Mouse (Mus musculus): ENCODE measurements around the gene Tex22. TPM values are rescaled to one million over a fixed set of nuclear protein-coding genes. Genes with fewer than 3 reads are reported as not detected.

Tex22 gene
- polyA plus RNA-seq, 1 experiment from 2014 or later, result not detected

DNA sequence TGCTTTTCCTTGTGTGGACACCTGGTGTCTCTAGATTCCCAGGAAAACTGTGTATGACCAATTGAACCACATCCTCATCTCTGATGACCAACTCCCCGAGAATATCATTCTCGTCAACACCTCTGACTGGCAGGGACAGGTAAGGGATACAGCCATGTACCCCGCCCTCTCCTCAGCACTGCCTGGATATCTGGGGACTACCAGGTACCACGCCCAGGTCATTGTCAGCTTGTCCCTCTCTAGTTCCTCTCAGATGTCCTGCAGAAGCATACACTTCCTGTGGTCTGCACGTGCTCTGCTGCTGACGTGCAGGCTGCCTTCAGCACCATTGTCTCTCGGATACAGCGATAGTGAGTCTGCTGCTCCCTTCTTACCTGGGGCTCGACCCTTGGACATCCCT lies 12.7 kb upstream of the Tex22 start:
- Histone ChIP-seq H3K36me3 (peaks cover 90% of the 10 kb centered on the region), H3K9ac (no peak overlapping the region)
- no peak for ATAC-seq

DNA sequence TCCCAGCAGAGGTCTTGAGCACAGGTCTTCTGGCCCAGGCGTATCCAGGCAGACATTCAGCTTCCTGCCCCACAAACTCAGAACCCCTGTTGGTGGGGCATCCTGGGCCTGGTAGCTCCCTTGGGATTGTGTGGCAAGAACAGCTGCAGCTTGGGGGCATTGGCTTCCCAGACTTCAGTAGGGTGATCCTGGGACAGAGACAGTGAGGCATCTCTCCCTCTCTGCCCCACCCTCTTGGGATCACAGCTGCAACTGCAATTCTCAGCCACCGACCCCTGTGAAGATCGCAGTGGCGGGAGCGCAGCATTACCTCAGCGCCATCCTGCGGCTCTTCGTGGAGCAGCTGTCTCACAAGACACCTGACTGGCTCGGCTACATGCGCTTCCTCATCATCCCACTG lies 12.1 kb upstream of the Tex22 start:
- ATAC-seq, result no peak
- peaks cover 84% of the 10 kb centered on the region for H3K36me3 ChIP-seq
- no peak overlapping the region for H3K9ac ChIP-seq
- H3K4me2 ChIP-seq, result no peak overlapping the region
- H3K4me3 ChIP-seq, result no peak overlapping the region
- H3K27ac ChIP-seq, result no peak overlapping the region
- no peaks in the 10 kb centered on the region for H3K27me3 ChIP-seq (replicated peaks)
- H3K9me3 ChIP-seq (replicated peaks), result no peaks in the 10 kb centered on the region
- WGBS (ENCODE audit: insufficient replicate concordance), result 83% methylated on average over 10 of the region's 10 CpGs
- H3K4me1 ChIP-seq, result peaks cover 33% of the 10 kb centered on the region

More for the DNA sequence above, 12.7 kb upstream of the Tex22 start:
- 76% methylated on average over 9 of the region's 9 CpGs for WGBS (ENCODE audit: insufficient replicate concordance)
- Histone ChIP-seq H3K4me3 (no peak overlapping the region), H3K9me3 (replicated peaks) (no peaks in the 10 kb centered on the region), H3K27ac (no peak overlapping the region), H3K4me2 (no peak overlapping the region), H3K27me3 (replicated peaks) (no peaks in the 10 kb centered on the region), H3K4me1 (peaks cover 33% of the 10 kb centered on the region)

DNA sequence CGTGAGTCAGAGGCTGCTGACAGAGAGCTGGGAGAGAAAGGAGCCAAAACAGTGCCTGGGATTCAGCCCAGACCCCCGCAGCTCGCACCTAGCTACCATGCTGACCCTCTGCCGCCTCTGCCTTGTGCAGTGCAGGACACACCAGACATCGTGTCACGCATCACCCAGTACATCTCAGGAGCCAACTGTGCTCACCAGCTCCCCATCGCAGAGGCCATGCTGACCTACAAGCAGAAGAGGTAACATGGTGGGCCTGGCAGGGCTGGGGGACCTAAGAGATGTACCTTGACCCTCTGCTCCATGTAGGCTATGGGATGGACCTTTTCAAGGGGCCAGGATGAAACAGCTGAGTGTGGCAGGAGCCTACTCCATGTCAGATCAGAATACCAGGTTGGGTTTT lies 10.6 kb upstream of the Tex22 start:
- Histone ChIP-seq H3K27me3 (replicated peaks) (no peaks in the 10 kb centered on the region), H3K9ac (no peak overlapping the region), H3K4me3 (no peak overlapping the region), H3K4me1 (peaks cover 32% of the 10 kb centered on the region), H3K36me3 (peaks cover 75% of the 10 kb centered on the region), H3K9me3 (replicated peaks) (no peaks in the 10 kb centered on the region), H3K27ac (no peak overlapping the region), H3K4me2 (no peak overlapping the region)
- ATAC-seq, result no peak
- 85% methylated on average over 7 of the region's 7 CpGs for WGBS (ENCODE audit: insufficient replicate concordance)

DNA sequence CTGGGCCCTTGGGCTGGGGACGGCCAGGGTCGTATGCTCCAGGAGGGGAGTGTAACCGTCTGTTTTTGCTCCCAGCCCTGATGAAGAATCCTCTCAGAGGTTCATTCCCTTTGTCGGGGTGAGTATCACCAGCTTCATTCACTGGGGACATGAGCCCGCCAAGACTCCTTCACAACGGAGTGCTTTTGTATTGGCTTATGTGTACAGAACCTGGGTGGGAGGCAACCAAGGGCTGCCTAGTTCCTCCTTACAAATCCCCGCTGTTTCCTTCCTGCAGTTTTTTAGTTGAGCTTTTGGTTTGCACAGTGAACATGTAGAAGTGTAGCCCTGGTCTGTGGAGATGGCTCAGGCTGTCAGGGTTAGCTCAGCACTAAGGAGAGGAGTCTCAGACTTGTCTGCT lies 6.3 kb upstream of the Tex22 start:
- H3K36me3 ChIP-seq, result peaks cover 64% of the 10 kb centered on the region
- peaks cover under 1% of the 10 kb centered on the region for H3K4me1 ChIP-seq
- H3K9ac ChIP-seq, result no peak overlapping the region
- 72% methylated on average over 7 of the region's 7 CpGs for WGBS (ENCODE audit: insufficient replicate concordance)
- H3K27ac ChIP-seq, result no peak overlapping the region
- no peak overlapping the region for H3K4me3 ChIP-seq
- no peak overlapping the region for H3K4me2 ChIP-seq
- H3K9me3 ChIP-seq (replicated peaks), result no peaks in the 10 kb centered on the region
- no peak for ATAC-seq
- H3K27me3 ChIP-seq (replicated peaks), result no peaks in the 10 kb centered on the region

DNA sequence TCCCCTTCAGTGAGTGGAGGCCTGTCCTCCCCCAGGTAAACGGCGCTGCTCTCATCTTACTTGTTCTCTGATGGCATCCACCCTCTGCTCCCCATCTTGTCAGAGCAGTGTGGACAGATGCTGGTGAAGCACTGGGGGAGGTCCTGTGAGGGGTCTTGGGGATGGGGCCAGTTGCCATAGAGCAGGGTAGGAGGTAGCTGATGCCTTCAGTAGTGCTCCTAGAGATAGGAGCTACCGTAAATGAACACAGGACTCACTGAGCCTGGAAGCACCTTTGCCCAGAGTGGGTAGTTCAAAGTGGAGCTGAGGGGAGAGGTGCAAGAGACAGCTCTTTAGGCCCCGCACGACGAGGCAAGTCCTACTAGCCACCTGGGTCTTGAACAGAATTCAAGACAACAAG lies 4.9 kb upstream of the Tex22 start:
- 83% methylated on average over 6 of the region's 6 CpGs for WGBS (ENCODE audit: insufficient replicate concordance)
- Histone ChIP-seq H3K4me2 (no peak overlapping the region), H3K4me1 (peaks cover 15% of the 10 kb centered on the region), H3K4me3 (no peak overlapping the region), H3K36me3 (peaks cover 52% of the 10 kb centered on the region), H3K27ac (no peak overlapping the region), H3K9me3 (replicated peaks) (no peaks in the 10 kb centered on the region), H3K9ac (no peak overlapping the region), H3K27me3 (replicated peaks) (no peaks in the 10 kb centered on the region)
- ATAC-seq, result no peak

DNA sequence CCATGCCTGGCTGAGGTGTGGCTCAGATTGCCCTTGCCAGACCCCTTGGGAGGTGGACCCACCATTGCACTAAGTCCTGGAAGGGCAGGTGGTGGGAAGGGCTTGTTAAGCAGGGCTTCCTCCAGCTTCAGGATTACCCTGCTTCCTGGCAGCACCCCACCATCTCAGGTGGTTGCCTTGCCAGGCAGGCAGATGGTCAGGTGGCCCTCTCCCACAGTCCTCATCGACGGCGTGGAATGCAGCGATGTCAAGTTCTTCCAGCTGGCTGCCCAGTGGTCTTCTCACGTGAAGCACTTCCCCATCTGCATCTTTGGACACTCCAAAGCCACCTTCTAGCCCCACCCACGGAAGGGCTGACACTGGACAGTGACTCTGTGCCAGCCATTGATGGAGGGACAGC lies 3.0 kb upstream of the Tex22 start:
- peaks cover 38% of the 10 kb centered on the region for H3K36me3 ChIP-seq
- no peak overlapping the region for H3K27ac ChIP-seq
- H3K27me3 ChIP-seq (replicated peaks), result no peaks in the 10 kb centered on the region
- H3K9me3 ChIP-seq (replicated peaks), result no peaks in the 10 kb centered on the region
- H3K4me2 ChIP-seq, result no peak overlapping the region
- H3K4me1 ChIP-seq, result peaks cover 27% of the 10 kb centered on the region
- 81% methylated on average over 6 of the region's 6 CpGs for WGBS (ENCODE audit: insufficient replicate concordance)
- ATAC-seq, result no peak
- no peak overlapping the region for H3K9ac ChIP-seq
- H3K4me3 ChIP-seq, result no peak overlapping the region

DNA sequence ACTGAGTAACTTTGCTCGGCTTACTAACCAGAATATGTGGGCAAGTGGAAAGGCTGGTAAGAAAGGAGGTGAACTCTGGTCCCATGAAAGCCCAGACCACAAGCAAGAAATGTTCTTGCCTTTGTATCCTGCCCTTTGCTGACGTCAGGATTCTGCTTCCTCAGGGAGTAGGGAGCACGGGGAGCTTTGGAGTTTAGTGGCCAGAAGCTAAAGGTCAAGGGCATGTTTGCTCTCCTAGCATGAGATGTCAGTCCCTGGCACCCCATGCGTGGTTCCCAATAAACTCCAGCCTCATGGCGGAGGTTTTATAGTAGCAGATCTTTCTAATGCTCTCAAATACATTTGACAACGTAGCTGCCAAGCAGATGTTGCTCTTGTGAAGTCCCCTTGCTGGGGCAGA lies 2.5 kb upstream of the Tex22 start:
- Histone ChIP-seq H3K4me2 (no peak overlapping the region), H3K9ac (no peak overlapping the region), H3K9me3 (replicated peaks) (no peaks in the 10 kb centered on the region), H3K27ac (no peak overlapping the region), H3K4me3 (no peak overlapping the region), H3K4me1 (peaks cover 27% of the 10 kb centered on the region), H3K27me3 (replicated peaks) (no peaks in the 10 kb centered on the region), H3K36me3 (peaks cover 38% of the 10 kb centered on the region)
- 68% methylated on average over 6 of the region's 6 CpGs for WGBS (ENCODE audit: insufficient replicate concordance)
- no peak for ATAC-seq

DNA sequence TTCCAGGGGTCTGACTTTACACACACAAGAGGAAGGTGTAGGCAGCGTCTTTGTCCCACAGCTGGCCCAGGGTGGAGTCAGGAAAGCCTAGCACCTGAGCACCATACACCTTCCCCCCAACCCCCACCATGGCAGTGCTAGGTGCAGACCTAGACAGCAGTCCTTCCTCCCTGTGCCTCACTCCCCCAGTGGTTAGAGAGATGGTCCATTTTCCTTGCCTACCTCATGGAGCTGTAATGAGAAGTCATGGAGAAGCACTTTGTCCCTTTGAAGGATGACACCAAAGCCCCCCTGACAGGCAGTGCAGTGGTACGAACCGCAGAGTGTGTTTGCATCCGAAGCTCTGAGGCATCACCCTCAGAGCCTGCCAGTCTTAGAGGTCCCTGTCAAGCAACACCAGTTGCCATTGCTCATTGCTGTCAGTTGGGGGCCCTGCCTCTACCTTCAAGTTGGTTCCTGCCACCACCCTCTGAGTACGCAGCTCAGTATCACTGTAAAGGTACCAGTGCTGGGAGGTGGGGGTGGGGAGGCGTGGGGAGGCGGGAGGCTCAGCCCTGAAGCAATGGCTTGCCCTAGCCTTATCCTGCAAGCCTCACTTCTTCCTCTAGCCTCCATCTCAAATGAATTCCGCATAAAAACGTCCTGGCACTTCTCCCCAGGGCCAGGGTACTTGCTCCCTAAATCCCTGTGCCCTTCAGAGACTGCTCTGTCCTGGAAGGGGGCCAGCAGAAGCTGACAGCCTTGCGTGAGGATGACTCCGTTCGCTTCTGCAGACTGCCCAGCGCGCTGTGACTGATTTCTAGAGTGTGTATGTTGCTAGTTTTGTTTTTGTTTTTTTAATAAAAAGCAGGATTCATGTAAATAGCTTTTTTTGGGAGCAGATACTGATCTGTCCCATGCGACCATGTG lies 628 bp upstream of the Tex22 start:
- peak; percentile 39 for ATAC-seq
- H3K9ac ChIP-seq, result peak overlapping the region; percentile 69
- peak overlapping the region; percentile 93 for H3K4me2 ChIP-seq
- H3K27me3 ChIP-seq (replicated peaks), result no peaks in the 10 kb centered on the region
- peak overlapping the region; percentile 73; the same call in 1 of the 2 replicates for H3K27ac ChIP-seq
- H3K9me3 ChIP-seq (replicated peaks), result no peaks in the 10 kb centered on the region
- H3K36me3 ChIP-seq, result peaks cover 32% of the 10 kb centered on the region
- H3K4me3 ChIP-seq, result peak overlapping the region; percentile 58
- H3K4me1 ChIP-seq, result peaks cover 27% of the 10 kb centered on the region
- 14% methylated on average over 15 of the region's 15 CpGs for WGBS (ENCODE audit: insufficient replicate concordance)

DNA sequence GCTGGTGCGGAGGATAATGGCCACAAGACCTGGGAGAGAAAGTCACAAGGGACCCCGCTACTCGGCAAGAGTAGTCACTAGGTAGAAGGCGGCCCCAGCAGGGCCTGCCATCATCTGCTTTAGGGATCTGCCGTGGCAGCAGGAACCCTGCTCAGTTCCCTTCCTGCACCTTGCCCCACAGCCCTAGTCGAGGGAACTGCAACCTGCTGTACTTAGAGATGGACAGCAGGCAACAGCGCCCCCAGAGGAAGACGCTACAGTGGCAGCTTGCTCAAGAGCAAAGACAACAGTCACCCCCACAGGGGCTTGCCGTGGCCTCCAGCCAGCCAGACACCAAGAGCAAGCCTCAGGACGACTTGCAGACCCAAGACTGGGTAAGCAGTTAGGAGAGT lies 757 bp downstream of the Tex22 start:
- 0 out of 2 replicates have a peak, but pooled peaks cover 3% of the 10 kb centered on the region for H3K27me3 ChIP-seq (replicated peaks)
- peak; percentile 80 for ATAC-seq
- H3K9me3 ChIP-seq (replicated peaks), result no peaks in the 10 kb centered on the region
- peak overlapping the region; percentile 93 for H3K4me2 ChIP-seq
- 5% methylated on average over 10 of the region's 10 CpGs for WGBS (ENCODE audit: insufficient replicate concordance)
- H3K27ac ChIP-seq, result peak overlapping the region; percentile 73
- H3K4me3 ChIP-seq, result peak overlapping the region; percentile 58
- H3K4me1 ChIP-seq, result peaks cover 27% of the 10 kb centered on the region
- peak overlapping the region; percentile 69 for H3K9ac ChIP-seq
- H3K36me3 ChIP-seq, result peaks cover 19% of the 10 kb centered on the region

DNA sequence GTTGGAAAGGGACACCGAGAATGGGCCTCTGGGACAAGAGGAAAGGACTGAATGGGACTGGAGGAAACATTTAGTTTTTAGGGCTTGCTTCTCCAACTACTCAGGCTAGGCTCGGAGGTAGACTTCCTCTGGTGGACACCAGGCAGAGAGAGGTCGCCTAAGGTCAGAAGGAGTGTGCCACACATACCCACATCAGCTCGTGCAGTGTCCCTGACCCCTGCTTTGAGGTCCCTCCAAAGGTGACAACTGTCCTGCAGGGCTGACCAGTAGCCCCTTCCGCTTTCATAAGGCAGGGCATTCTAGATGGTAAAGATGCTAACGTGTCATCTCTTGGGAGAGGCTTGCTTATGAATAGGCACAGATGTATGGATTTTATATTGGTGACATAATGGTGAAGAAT lies 1.2 kb downstream of the Tex22 start:
- no peak for ATAC-seq
- no peaks in the 10 kb centered on the region for H3K9me3 ChIP-seq (replicated peaks)
- H3K4me3 ChIP-seq, result peak overlapping the region; percentile 58; the same call in 1 of the 2 replicates
- H3K27ac ChIP-seq, result peak overlapping the region; percentile 73
- H3K9ac ChIP-seq, result peak overlapping the region; percentile 27; the same call in 1 of the 2 replicates
- H3K4me1 ChIP-seq, result peaks cover 27% of the 10 kb centered on the region
- H3K36me3 ChIP-seq, result peaks cover 15% of the 10 kb centered on the region
- WGBS (ENCODE audit: insufficient replicate concordance), result 43% methylated on average over 6 of the region's 6 CpGs
- peak overlapping the region; percentile 93 for H3K4me2 ChIP-seq
- H3K27me3 ChIP-seq (replicated peaks), result peaks cover 3% of the 10 kb centered on the region; the same call in 1 of the 2 replicates

DNA sequence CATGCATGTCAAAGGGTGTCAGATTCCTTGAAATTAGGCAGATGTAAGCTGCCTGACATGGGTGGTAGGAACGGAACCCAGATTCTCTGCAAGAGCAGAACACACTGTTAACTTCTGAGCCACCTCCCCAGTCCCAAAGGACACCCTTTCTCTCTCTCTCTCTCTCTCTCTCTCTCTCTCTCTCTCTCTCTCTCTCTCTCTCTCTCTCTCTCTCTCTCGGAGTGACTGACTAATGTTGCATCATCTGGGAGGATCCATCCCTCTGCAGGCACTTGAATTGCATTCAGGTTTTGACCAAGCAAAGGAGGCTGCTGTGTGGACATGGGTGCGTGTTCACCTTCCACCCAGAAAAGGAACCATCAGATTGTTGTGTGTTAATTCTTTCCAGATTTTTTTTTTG lies 13.0 kb downstream of the Tex22 start:
- Histone ChIP-seq H3K9ac (no peak overlapping the region), H3K36me3 (no peaks in the 10 kb centered on the region), H3K9me3 (replicated peaks) (no peaks in the 10 kb centered on the region), H3K4me2 (no peak overlapping the region), H3K27me3 (replicated peaks) (peaks cover 54% of the 10 kb centered on the region), H3K4me1 (no peaks in the 10 kb centered on the region), H3K4me3 (no peak overlapping the region), H3K27ac (no peak overlapping the region)
- no peak for ATAC-seq
- WGBS (ENCODE audit: insufficient replicate concordance), result 64% methylated on average over 3 of the region's 3 CpGs

DNA sequence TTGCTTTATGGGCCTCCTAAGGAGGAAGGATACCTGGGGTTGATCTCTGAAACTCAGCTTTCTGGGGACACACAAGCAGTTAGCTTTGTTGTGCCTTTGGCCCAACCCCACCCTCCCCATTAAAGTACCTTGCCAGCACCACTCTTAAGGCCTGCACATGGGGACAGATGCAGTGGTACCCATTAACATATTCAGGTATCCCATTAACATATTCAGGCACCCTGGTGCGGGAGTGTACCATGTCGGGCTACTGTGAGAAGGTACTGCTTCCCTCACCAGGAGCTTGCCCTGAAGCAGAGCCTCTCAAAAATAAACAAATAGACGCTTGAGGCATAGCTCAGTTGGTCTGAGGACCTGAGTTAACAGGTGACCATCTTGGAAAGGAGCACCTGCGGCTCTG lies 13.7 kb downstream of the Tex22 start:
- WGBS (ENCODE audit: insufficient replicate concordance), result 53% methylated on average over 4 of the region's 4 CpGs
- H3K27me3 ChIP-seq (replicated peaks), result peaks cover 54% of the 10 kb centered on the region
- H3K4me1 ChIP-seq, result no peaks in the 10 kb centered on the region
- H3K9ac ChIP-seq, result no peak overlapping the region
- no peaks in the 10 kb centered on the region for H3K9me3 ChIP-seq (replicated peaks)
- H3K27ac ChIP-seq, result no peak overlapping the region
- H3K4me2 ChIP-seq, result no peak overlapping the region
- H3K36me3 ChIP-seq, result no peaks in the 10 kb centered on the region
- 0 out of 2 replicates have a peak, but pooled peaks have one; percentile 6 for ATAC-seq
- H3K4me3 ChIP-seq, result no peak overlapping the region

Measured in liver, embryonic 12.5 days (tissue).